Mouse (Mus musculus) kidney, postnatal 0 days (tissue): ENCODE measurements around the gene Mia3. TPM values are rescaled to one million over a fixed set of nuclear protein-coding genes. Genes with fewer than 3 reads are reported as not detected.

ENCODE experiments used
- ATAC-seq: fragments of 200-750 bp; cut with Nextera tagmentation; replicated peaks from 2 replicates; pipeline ENCODE4 v1.8.0; 2017; ENCODE audit warnings: low read depth, moderate number of reproducible peaks, moderate TSS enrichment, moderate library complexity; ENCODE audit not compliant: low FRiP score
- DNase-seq: peaks from one replicate; pipeline ENCODE4 v3.0.0-alpha.2; 2016; ENCODE audit warnings: low spot score
- H3K27ac ChIP-seq: fragments of 300-500 bp; sonication (generic); 2 replicates; pipeline ENCODE4 v1.5.1; 2014; ENCODE audit warnings: mild to moderate bottlenecking
- H3K27me3 ChIP-seq: fragments of 300-500 bp; sonication (generic); 2 replicates; pipeline ENCODE4 v1.6.1; 2014; ENCODE audit warnings: low read length, mixed read lengths; ENCODE audit not compliant: insufficient read depth
- H3K36me3 ChIP-seq: fragments of 300-500 bp; sonication (generic); 2 replicates; pipeline ENCODE4 v1.6.1; 2014; ENCODE audit warnings: low read length, mixed read lengths; ENCODE audit not compliant: insufficient read depth
- H3K4me1 ChIP-seq: fragments of 300-500 bp; sonication (generic); replicated peaks from 2 replicates; pipeline ENCODE4 v1.6.1; 2014; ENCODE audit warnings: antibody characterized with exemption, low read length, mixed read lengths; ENCODE audit not compliant: insufficient read depth
- H3K4me2 ChIP-seq: fragments of 300-500 bp; sonication (generic); 2 replicates; pipeline ENCODE4 v1.6.1; 2014; ENCODE audit warnings: mild to moderate bottlenecking, low read length, moderate library complexity, mixed read lengths
- H3K4me3 ChIP-seq: fragments of 300-500 bp; sonication (generic); replicated peaks from 2 replicates; pipeline ENCODE4 v1.5.1; 2014; ENCODE audit warnings: low read depth, low read length
- H3K9ac ChIP-seq: fragments of 300-500 bp; sonication (generic); 2 replicates; pipeline ENCODE4 v1.6.1; 2014; ENCODE audit warnings: low read depth, low read length
- H3K9me3 ChIP-seq: fragments of 300-500 bp; sonication (generic); replicated peaks from 2 replicates; pipeline ENCODE4 v1.6.1; 2016; ENCODE audit warnings: low read length, inconsistent platforms, mixed read lengths
- CTCF ChIP-seq: IDR thresholded peaks from 2 replicates; pipeline ENCODE4 v1.5.1; 2016; ENCODE audit warnings: antibody characterized with exemption, low read depth, mild to moderate bottlenecking, moderate library complexity
- WGBS: fragments of 180-500 bp; shearing (Covaris S2); extraction: QIAGEN DNeasy Blood & Tissue Kit; methylation state at CpG from one replicate; pipeline ENCODE4 v1.1.7; 2014; 5-methylcytosine and 5-hydroxymethylcytosine counted together
- polyA plus RNA-seq: library from polyadenylated mRNA; unstranded; fragments of >200 nt; fragmentation: Nextera tagmentation; extraction: Ambion mirVana; gene quantifications from 2 replicates; pipeline ENCODE4 v1.2.1, GENCODE M21; 2015

Gene Mia3
- polyA plus RNA-seq, 1 experiment from 2014 or later: 60.8 TPM

DNA sequence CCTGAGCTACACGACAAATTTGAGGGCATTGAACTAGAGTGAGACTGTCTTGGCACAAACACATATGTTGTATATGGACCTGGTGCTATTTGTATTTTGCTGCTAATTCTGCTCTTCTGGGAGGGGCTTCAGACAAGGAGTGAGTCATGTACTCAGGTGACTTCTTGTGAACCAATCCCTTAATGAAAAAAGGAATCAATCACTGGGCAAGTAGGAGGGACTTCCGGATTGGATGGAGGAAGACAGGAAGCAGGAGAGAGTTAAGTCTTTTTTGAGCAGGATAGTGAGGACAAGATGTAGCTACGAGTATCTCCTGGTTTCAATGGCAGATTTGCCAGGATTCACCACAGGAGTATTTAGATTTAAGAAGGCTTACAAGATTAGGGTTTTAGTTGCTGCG, 79.8 kb downstream of the Mia3 start:
- H3K27me3 ChIP-seq: no peaks in the 10 kb centered on the region
- DNase-seq: no peak
- peaks cover 49% of the 10 kb centered on the region for H3K36me3 ChIP-seq
- ATAC-seq: no peak
- H3K9ac ChIP-seq: no peak overlapping the region
- no peaks in the 10 kb centered on the region for H3K4me1 ChIP-seq
- TF ChIP-seq CTCF: no peak
- no peak overlapping the region for H3K4me2 ChIP-seq
- H3K4me3 ChIP-seq: no peak overlapping the region
- H3K9me3 ChIP-seq: no peaks in the 10 kb centered on the region
- no peak overlapping the region for H3K27ac ChIP-seq
- WGBS: 94% methylated on average over 4 of the region's 4 CpGs

- Histone ChIP-seq H3K4me2 (no peak overlapping the region), H3K27me3 (no peaks in the 10 kb centered on the region), H3K4me3 (no peak overlapping the region), H3K4me1 (no peaks in the 10 kb centered on the region), H3K9ac (no peak overlapping the region), H3K9me3 (no peaks in the 10 kb centered on the region), H3K36me3 (peaks cover 50% of the 10 kb centered on the region), H3K27ac (no peak overlapping the region)
- no peak for TF ChIP-seq CTCF
- ATAC-seq (no peak), DNase-seq (no peak)
- WGBS: 93% methylated on average over 3 of the region's 3 CpGs
Measured at GRCm38 (mm10) chr1:183288351-183288750, 81.0 kb downstream of the Mia3 start.

Other genes starting within 250 kb of the Mia3 start
- 8.4 and 9.8 TPM in 2 replicates for gene Disp1, start 148.0 kb downstream of the Mia3 start, polyA plus RNA-seq
- 32.5 and 36.9 TPM in 2 replicates for gene Aida, start 73.0 kb downstream of the Mia3 start, polyA plus RNA-seq
- 43.7 and 47.0 TPM in 2 replicates for gene Brox, start 72.3 kb downstream of the Mia3 start, polyA plus RNA-seq
- 12.1 and 13.0 TPM in 2 replicates for gene Taf1a, start 19.4 kb upstream of the Mia3 start, polyA plus RNA-seq
- 0.21 and 0.26 TPM in 2 replicates for gene Hhipl2, start 48.7 kb upstream of the Mia3 start, polyA plus RNA-seq